Mouse (Mus musculus) embryonic facial prominence, embryonic 11.5 days (tissue): ENCODE data around the gene Slc16a6. TPM values are rescaled to one million over a fixed set of nuclear protein-coding genes. Genes with fewer than 3 reads are reported as not detected.

ENCODE experiments used
- ATAC-seq: fragments of 200-750 bp; cut with Nextera tagmentation; replicated peaks from 2 replicates; pipeline ENCODE4 v1.8.0; 2017; ENCODE audit warnings: low read depth; ENCODE audit not compliant: insufficient number of reproducible peaks, low FRiP score, low TSS enrichment
- DNase-seq: peaks from one replicate; pipeline ENCODE4 v3.0.0-alpha.2; 2015; ENCODE audit warnings: low spot score
- H3K27ac ChIP-seq: fragments of 300-500 bp; sonication (generic); replicated peaks from 2 replicates; pipeline ENCODE4 v1.5.1; 2014; ENCODE audit warnings: mild to moderate bottlenecking, low read depth, low read length, control low read depth
- H3K27me3 ChIP-seq: fragments of 300-500 bp; sonication (generic); 2 replicates; pipeline ENCODE4 v1.6.1; 2014; ENCODE audit warnings: mild to moderate bottlenecking, low read length, moderate library complexity, mixed read lengths; ENCODE audit not compliant: control insufficient read depth, insufficient read depth
- H3K36me3 ChIP-seq: fragments of 300-500 bp; sonication (generic); replicated peaks from 2 replicates; pipeline ENCODE4 v1.6.1; 2014; ENCODE audit warnings: low read depth, mild to moderate bottlenecking, low read length, moderate library complexity, mixed read lengths; ENCODE audit not compliant: control insufficient read depth, insufficient read depth
- H3K4me1 ChIP-seq: fragments of 300-500 bp; sonication (generic); 2 replicates; pipeline ENCODE4 v1.6.1; 2014; ENCODE audit warnings: low read length, mixed read lengths; ENCODE audit not compliant: control insufficient read depth, insufficient read depth
- H3K4me2 ChIP-seq: fragments of 300-500 bp; sonication (generic); 2 replicates; pipeline ENCODE4 v1.6.1; 2014; ENCODE audit warnings: low read depth, mild to moderate bottlenecking, control low read depth, low read length, moderate library complexity
- H3K4me3 ChIP-seq: fragments of 300-500 bp; sonication (generic); 2 replicates; pipeline ENCODE4 v1.5.1; 2014; ENCODE audit warnings: low read depth, low read length, control low read depth
- H3K9ac ChIP-seq: fragments of 300-500 bp; sonication (generic); replicated peaks from 2 replicates; pipeline ENCODE4 v1.6.1; 2014; ENCODE audit warnings: mild to moderate bottlenecking, control low read depth, low read length
- H3K9me3 ChIP-seq: fragments of 300-500 bp; sonication (generic); replicated peaks from 2 replicates; pipeline ENCODE4 v1.6.1; 2016; ENCODE audit warnings: mild to moderate bottlenecking, low read length, inconsistent platforms, mixed read lengths; ENCODE audit not compliant: control insufficient read depth
- WGBS: fragments of 180-500 bp; shearing (Covaris S2); extraction: QIAGEN DNeasy Blood & Tissue Kit; methylation state at CpG from one replicate; pipeline ENCODE4 v1.1.7; 2014; 5-methylcytosine and 5-hydroxymethylcytosine counted together
- polyA plus RNA-seq: library from polyadenylated mRNA; unstranded; fragments of >200 nt; fragmentation: Nextera tagmentation; extraction: Ambion mirVana; gene quantifications from 2 replicates; pipeline ENCODE4 v1.2.1, GENCODE M21; 2014

Gene Slc16a6
- polyA plus RNA-seq, 1 experiment from 2014 or later: 3.3 TPM

DNA sequence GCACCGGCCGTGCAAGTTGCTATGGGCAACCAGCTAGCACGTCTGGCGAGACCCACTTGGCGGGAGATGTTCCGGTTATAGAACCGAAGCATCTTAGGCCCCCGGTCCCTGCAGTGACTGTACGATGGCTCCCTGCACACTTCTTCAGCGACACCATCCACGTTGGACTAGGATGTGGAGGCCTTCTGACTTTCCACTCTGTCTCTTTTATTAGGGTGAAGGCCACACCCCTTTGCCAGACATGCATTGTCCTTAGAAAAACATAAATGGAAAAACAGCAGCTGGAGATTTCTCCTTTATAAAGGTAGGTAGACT lies 47.2 kb downstream of the Slc16a6 start:
- H3K27ac ChIP-seq: peak overlapping the region; percentile 29; the same call in 1 of the 2 replicates
- no peak for DNase-seq
- H3K36me3 ChIP-seq: no peaks in the 10 kb centered on the region
- ATAC-seq: no peak
- H3K4me2 ChIP-seq: peak overlapping the region; percentile 58
- H3K27me3 ChIP-seq: no peaks in the 10 kb centered on the region
- peak overlapping the region; percentile 76 for H3K9ac ChIP-seq
- WGBS: under 1% methylated on average over 11 of the region's 11 CpGs
- no peaks in the 10 kb centered on the region for H3K9me3 ChIP-seq
- peak overlapping the region; percentile 57 for H3K4me3 ChIP-seq
- no peaks in the 10 kb centered on the region for H3K4me1 ChIP-seq

DNA sequence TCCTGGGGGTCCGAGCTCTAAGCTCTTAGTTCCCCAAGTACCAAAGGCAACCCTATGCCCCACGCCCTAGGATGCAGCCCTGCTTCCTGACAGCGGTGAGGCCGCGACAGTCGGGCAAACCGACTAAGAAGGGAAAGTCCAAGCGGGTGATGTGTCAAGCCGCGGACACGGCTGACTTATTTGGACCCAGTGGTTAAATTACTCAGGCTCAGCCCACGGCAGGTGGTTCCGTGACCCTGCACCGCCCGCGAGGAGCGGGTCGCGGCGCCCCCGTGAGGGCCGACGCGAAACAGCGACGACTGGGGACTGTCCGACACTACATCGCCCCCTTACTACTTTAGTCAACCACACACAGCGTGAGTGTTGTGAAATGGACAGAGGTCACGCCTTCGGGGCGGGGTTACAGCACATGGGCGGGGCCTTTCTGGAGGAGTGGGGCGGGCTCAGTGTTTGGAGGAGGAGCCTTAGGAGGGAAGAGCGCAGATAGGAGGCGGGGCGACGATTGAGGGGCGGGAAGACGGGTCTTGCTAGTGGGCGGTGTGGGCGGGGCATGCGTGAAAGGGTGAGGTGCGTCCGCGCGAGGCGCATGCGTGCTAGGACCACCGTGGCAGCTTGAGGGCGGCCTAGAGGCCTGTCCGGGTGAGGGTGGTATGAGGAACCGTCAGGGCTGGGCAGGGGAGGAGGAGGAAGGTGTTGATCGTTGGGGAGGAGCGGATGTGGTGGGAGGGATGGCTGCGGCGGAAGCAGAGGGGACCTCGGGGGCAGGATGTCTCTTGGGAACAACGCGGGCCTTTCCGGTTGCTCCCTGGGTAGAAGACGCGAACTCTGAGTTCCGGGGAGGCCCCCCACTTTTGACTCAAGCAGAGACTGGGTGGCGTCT lies 47.8 kb downstream of the Slc16a6 start, which contains the start of gene Amz2:
TSS of gene Amz2 (plus strand) at position 555 of the 880 bp plus-strand sequence.
- Histone ChIP-seq H3K27me3 (no peaks in the 10 kb centered on the region), H3K4me3 (peak within 1 kb of the TSS; percentile 57), H3K36me3 (no peaks in the 10 kb centered on the region), H3K9ac (peak within 1 kb of the TSS; percentile 76), H3K9me3 (no peaks in the 10 kb centered on the region), H3K4me1 (no peaks in the 10 kb centered on the region), H3K4me2 (peak within 1 kb of the TSS; percentile 58), H3K27ac (peak within 1 kb of the TSS; percentile 29; the same call in 1 of the 2 replicates)
- DNase-seq: peak; percentile 99
- peak; percentile 96 for ATAC-seq
- 1% methylated on average over 64 of the region's 65 CpGs for WGBS

DNA sequence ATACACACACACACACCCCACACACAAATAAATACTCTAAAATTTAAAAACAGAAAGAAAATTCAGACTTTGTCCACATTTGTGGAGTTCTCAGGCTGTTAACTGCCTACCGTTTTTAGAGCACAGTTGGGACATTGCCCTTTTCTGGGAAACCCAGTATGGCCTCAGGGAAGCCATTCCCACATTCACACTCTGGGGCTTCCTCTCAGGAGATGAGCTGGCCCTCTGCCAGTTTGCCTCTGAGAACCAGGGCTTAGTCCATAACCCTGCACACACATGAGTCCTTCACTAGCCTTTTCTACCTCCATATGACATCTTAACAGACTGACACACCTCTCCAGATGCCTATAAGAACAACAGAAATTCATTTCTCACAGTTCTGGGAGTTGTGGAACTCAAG lies 50.1 kb downstream of the Slc16a6 start:
- H3K27me3 ChIP-seq: no peaks in the 10 kb centered on the region
- ATAC-seq (no peak), DNase-seq (no peak)
- no peaks in the 10 kb centered on the region for H3K9me3 ChIP-seq
- H3K36me3 ChIP-seq: no peaks in the 10 kb centered on the region
- no peak overlapping the region for H3K4me3 ChIP-seq
- no peak overlapping the region for H3K27ac ChIP-seq
- no peak overlapping the region for H3K9ac ChIP-seq
- no peak overlapping the region for H3K4me2 ChIP-seq
- 75% methylated on average over 1 of the region's 1 CpGs for WGBS
- no peaks in the 10 kb centered on the region for H3K4me1 ChIP-seq

DNA sequence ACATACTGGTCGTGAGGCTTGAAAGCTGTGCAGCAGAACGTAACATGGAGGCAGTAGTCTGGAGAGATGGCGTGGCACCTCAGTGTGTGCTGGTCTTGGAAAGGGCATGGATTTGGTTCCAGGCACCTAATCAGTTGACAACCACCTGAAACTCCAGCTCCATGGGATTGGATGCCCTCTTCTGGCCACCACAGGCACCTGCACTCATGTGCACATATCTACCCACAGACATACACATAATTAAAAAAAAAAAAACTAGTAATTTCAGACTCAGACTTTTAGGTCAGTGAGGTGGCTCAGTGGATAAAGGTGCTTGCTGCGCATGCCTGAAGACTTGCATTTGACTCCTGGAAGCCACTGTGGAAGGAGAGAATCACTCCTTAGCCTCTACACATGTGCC lies 51.1 kb downstream of the Slc16a6 start:
- Histone ChIP-seq H3K4me2 (no peak overlapping the region), H3K27me3 (no peaks in the 10 kb centered on the region), H3K9me3 (no peaks in the 10 kb centered on the region), H3K4me3 (no peak overlapping the region), H3K36me3 (no peaks in the 10 kb centered on the region), H3K27ac (no peak overlapping the region), H3K9ac (no peak overlapping the region), H3K4me1 (no peaks in the 10 kb centered on the region)
- no peak for ATAC-seq
- WGBS: 97% methylated on average over 4 of the region's 4 CpGs
- DNase-seq: no peak

DNA sequence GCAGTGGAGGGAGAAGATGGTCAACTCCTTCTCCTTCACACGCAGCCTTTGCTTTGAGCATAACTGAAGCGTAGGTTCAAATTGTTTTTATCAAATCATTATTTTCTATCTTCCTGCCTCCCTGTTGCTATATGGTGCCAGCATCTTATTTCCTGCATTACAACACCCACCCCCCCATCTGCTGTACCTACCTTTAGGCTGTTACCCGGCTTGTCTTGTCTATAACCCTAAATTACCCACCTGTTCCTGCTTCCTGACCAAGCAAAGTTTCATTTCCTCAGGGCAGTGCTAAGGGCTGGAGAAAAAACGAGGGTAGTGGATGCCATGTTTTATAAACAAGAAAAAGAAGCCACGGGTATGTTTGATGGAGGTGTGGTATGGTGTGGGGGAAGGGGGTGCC lies 52.2 kb downstream of the Slc16a6 start:
- no peak overlapping the region for H3K9ac ChIP-seq
- H3K4me3 ChIP-seq: no peak overlapping the region
- H3K36me3 ChIP-seq: no peaks in the 10 kb centered on the region
- H3K27ac ChIP-seq: no peak overlapping the region
- H3K4me1 ChIP-seq: no peaks in the 10 kb centered on the region
- H3K4me2 ChIP-seq: no peak overlapping the region
- no peaks in the 10 kb centered on the region for H3K9me3 ChIP-seq
- H3K27me3 ChIP-seq: no peaks in the 10 kb centered on the region
- 80% methylated on average over 5 of the region's 5 CpGs for WGBS
- DNase-seq (no peak), ATAC-seq (no peak)

DNA sequence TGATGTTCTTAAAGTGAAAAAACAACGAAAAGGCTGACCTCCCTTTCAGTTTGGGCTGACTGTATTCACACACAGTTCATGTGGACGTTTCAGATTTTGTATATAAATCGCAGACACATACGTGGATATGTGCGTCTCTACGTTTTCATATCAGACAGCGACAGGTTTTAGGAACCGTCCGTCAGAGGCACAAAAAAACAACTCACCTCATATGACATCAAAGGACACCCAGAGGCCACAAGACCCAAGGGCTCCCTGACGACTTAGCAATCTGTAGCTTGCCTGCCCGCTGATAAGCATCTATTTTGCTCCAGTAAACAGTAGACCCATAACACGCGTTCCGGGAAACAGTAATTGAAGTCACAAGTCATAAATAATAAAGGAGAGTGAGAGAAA lies 52.8 kb downstream of the Slc16a6 start:
- 88% methylated on average over 14 of the region's 14 CpGs for WGBS
- DNase-seq: no peak
- ATAC-seq: no peak
- H3K4me2 ChIP-seq: no peak overlapping the region
- H3K9ac ChIP-seq: no peak overlapping the region
- no peak overlapping the region for H3K27ac ChIP-seq
- H3K4me3 ChIP-seq: no peak overlapping the region
- H3K4me1 ChIP-seq: no peaks in the 10 kb centered on the region
- H3K36me3 ChIP-seq: no peaks in the 10 kb centered on the region
- H3K9me3 ChIP-seq: no peaks in the 10 kb centered on the region
- H3K27me3 ChIP-seq: no peaks in the 10 kb centered on the region

DNA sequence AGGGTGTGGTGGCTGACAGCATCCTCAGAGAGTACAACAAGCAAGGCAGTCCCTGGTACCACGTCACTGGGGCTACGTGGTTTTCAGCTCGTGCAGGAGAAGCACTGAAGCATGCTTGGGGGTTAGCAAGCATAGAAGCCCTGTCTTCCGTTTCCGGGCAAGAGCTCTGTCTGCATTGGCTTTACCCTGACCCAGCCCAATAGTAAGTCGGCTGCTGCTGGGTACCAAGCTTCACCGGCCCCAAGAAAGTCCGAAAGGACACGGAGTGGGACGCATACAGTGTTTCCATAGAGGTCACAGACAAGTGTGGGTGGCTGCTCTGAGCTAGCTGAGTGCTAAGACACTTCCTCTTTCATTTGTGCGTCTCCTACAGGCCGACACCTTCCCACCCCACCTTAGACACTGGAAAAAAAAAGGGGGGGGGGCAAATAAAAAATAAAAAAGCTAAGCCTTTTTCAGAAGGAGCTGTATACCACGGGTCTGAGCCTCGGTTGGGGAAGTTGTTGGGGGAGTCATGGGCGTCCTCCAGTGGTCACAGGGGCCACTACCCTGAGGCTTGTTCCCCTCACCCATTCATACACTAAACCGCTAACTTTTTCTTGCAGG lies 53.3 kb downstream of the Slc16a6 start:
- DNase-seq (no peak), ATAC-seq (no peak)
- Histone ChIP-seq H3K9me3 (no peaks in the 10 kb centered on the region), H3K4me1 (no peaks in the 10 kb centered on the region), H3K4me3 (no peak overlapping the region), H3K27me3 (no peaks in the 10 kb centered on the region), H3K36me3 (no peaks in the 10 kb centered on the region), H3K27ac (no peak overlapping the region), H3K4me2 (no peak overlapping the region), H3K9ac (no peak overlapping the region)
- WGBS: 48% methylated on average over 16 of the region's 16 CpGs

DNA sequence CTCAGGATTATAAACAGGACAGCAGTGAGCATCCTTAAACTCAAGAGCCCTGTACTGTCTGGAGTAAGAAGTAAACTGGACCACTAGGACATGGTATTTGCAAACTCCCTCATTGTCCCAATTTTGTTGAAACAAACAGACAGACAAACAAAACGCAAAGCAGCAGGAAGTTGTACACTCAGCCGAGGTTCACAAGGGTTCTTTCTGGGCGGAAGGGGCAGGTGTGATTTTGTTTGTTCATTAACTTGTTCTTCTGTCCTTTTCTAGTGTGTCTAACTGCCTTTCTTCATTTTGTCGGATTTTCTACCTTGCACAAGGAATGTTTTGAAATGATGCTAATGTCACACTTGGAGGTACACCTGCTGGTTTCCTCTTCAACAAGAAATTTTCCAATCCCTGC lies 53.9 kb downstream of the Slc16a6 start:
- Histone ChIP-seq H3K4me3 (no peak overlapping the region), H3K27ac (no peak overlapping the region), H3K9ac (no peak overlapping the region), H3K4me1 (no peaks in the 10 kb centered on the region), H3K36me3 (no peaks in the 10 kb centered on the region), H3K4me2 (no peak overlapping the region), H3K9me3 (no peaks in the 10 kb centered on the region), H3K27me3 (no peaks in the 10 kb centered on the region)
- ATAC-seq: no peak
- DNase-seq: no peak
- WGBS: 46% methylated on average over 4 of the region's 4 CpGs
